Mouse (Mus musculus) ES-Bruce4 (cell line): ENCODE results near the gene Klhdc3.

Source experiments
- CTCF ChIP-seq: IDR thresholded peaks from one replicate; pipeline ENCODE4 v1.8.1; 2011; ENCODE audit warnings: low read depth, low read length
- EP300 ChIP-seq: IDR thresholded peaks from 2 replicates; pipeline ENCODE4 v1.6.1; 2011; ENCODE audit warnings: low read depth, low read length; ENCODE audit not compliant: insufficient read depth
- POLR2A ChIP-seq: IDR thresholded peaks from one replicate; pipeline ENCODE4 v1.8.1; 2011; ENCODE audit warnings: low read length; ENCODE audit not compliant: insufficient read depth

GRCm38 (mm10) chr17:46694517-46695063, 13.9 kb upstream of the Klhdc3 start:
- TF ChIP-seq CTCF (no peak), EP300 (no peak), POLR2A (no peak)
